Mouse (Mus musculus): ENCODE data around the gene Mrpl52.

DNA sequence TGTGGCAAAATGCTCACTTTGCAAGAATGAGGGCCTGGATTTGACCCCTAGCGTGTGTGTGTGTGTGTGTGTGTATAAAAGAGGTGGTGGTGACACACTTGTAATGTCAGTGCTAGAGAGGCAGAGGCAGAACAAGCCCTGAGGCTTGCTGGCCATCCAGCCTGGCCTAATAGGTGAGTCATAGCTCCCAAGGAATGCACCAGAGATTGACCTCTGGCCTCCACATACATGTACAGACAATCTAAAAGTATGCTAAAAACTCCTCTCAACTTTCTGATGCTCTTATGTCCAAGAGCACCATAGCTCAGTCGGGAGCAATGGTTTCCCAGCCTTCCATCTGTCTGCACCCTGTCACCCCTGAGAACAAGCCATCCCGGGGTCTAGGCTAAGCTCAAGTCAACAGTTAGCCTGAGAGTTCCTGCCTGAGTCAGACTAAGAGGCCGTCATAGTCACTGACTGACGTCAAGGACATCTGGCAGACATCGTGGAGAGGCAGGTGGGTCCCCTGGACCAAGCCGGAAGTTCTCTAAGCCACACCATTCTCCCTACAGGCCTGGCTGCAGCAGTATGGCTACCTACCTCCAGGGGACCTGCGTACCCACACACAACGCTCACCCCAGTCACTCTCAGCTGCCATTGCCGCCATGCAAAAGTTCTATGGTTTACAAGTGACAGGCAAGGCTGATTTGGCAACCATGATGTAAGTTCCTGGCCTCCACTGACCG is 8.6 kb downstream of the Mrpl52 start:
- TF ChIP-seq CHD2 (IDR thresholded peaks at IDR 0.05; ENCODE audit: low read depth, low read length): no peak
- TF ChIP-seq ZNF384 (IDR thresholded peaks at IDR 0.05; ENCODE audit: low read depth, low read length): no peak
- no peak for TF ChIP-seq MAFK (IDR thresholded peaks at IDR 0.05; ENCODE audit: insufficient read depth, low read depth, low read length)
- no peak for TF ChIP-seq HCFC1 (IDR thresholded peaks at IDR 0.05; ENCODE audit: borderline replicate concordance, insufficient read depth, low read length)
- no peak for TF ChIP-seq ZC3H11A (IDR thresholded peaks at IDR 0.05; ENCODE audit: borderline replicate concordance, low read depth, low read length)
